Mouse (Mus musculus): ENCODE measurements at regions not wholly inside any gene's neighbourhood (a gene's known extent, or its start where the extent isn't known, plus 50 kb on each side); places are given as distances from the start of the nearest gene placed in this dataset.
"Not testable (repeated sequence)": the region's sequence is repeated elsewhere in the genome, so short reads cannot be mapped to it uniquely, and the experiment has no call there.

DNA sequence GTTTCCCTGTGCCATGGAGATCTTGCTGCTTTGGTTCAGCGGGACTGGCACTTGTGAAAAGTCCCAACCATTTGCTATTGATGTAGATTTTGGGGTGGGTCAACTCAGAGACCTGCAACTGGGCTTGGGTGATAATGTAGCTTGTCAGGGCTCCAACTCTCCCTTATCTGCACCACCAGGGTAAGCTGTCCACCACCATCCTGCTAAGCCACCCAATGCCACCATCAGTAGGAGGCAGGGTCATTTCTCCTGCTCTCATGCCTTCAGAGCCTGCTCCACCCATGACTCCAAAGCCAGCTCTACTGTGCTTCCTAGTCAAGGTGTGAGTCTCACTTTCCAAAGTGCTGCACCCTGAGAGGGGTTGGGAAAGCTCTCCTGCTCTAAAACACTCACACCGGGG is 776.2 kb downstream of the Diaph2 start:
- Histone ChIP-seq H3K27me3 (ENCODE audit: insufficient read depth, low read length) (no peaks in the 10 kb centered on the region), H3K36me3 (ENCODE audit: insufficient read depth, low read length) (no peaks in the 10 kb centered on the region), H3K4me2 (ENCODE audit: low read length) (no peak overlapping the region), H3K27ac (no peak overlapping the region), H3K4me1 (replicated peaks; ENCODE audit: insufficient read depth, low read length) (no peaks in the 10 kb centered on the region), H3K9ac (ENCODE audit: low read depth, low read length) (no peak overlapping the region), H3K4me3 (replicated peaks; ENCODE audit: low read depth, low read length) (no peak overlapping the region), H3K9me3 (replicated peaks; ENCODE audit: low read length) (no peaks in the 10 kb centered on the region)
- no peak for DNase-seq (ENCODE audit: low spot score)
- no peak for TF ChIP-seq CTCF (IDR thresholded peaks at IDR 0.05; ENCODE audit: low read depth)
- 88% methylated on average over 2 of the region's 2 CpGs for whole genome bisulfite sequencing
- no peak for ATAC-seq (replicated peaks; ENCODE audit: low FRiP score, low read depth)

DNA sequence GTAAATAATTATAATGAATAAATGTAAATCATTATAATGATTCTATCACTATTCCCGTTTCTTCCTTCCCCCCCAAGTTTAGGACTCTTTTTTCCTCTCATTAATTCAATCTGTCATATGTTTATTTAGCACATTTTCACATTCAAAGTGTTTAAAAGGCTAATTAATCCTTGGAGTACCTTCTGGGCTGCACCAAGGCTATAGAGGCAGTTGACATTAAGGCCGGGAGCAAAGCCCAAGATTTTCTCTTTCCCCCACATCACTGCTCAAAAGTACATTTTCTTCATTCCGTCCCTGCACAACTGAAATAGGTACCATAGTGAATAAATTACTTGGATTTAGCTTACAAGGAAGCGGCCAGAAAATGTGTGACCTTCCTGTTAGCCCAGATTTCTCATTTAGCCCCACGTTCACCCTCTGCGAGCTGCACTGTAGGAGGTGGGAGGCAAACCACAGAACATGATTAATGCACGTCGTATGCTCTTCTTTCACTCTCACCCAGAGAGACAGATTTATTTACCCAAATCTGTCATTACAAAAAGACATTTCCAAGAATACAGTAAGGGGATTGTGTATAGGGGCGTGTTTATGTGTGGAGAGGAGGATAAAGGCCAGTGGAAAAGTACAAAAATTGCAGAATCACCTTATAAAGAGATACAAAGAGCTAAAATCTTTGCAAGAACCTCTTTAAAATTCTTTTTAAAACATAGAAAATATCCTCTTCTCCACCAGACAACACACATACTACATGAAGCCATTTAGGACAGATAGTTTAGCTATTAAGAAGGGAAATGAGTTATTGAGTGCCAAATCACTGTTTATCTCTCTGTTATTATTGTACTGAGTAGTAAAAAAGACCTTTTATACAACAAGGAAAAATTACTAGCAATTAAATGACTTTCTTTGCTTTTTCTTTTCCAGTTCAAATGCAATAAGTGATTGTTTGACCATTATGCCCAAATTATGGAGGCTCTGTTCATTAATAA is 783.9 kb downstream of the Diaph2 start:
- H3K27ac ChIP-seq, result no peak overlapping the region
- 42% methylated on average over 9 of the region's 9 CpGs for WGBS
- peak; percentile 35 for DNase-seq (ENCODE audit: low spot score)
- no peak overlapping the region for H3K4me2 ChIP-seq (ENCODE audit: low read length)
- H3K9me3 ChIP-seq (replicated peaks; ENCODE audit: low read length), result no peaks in the 10 kb centered on the region
- ATAC-seq (replicated peaks; ENCODE audit: low FRiP score, low read depth), result no peak
- no peaks in the 10 kb centered on the region for H3K36me3 ChIP-seq (ENCODE audit: insufficient read depth, low read length)
- H3K4me3 ChIP-seq (replicated peaks; ENCODE audit: low read depth, low read length), result no peak overlapping the region
- no peak for TF ChIP-seq CTCF (IDR thresholded peaks at IDR 0.05; ENCODE audit: low read depth)
- no peaks in the 10 kb centered on the region for H3K4me1 ChIP-seq (replicated peaks; ENCODE audit: insufficient read depth, low read length)
- no peaks in the 10 kb centered on the region for H3K27me3 ChIP-seq (ENCODE audit: insufficient read depth, low read length)
- H3K9ac ChIP-seq (ENCODE audit: low read depth, low read length), result no peak overlapping the region

DNA sequence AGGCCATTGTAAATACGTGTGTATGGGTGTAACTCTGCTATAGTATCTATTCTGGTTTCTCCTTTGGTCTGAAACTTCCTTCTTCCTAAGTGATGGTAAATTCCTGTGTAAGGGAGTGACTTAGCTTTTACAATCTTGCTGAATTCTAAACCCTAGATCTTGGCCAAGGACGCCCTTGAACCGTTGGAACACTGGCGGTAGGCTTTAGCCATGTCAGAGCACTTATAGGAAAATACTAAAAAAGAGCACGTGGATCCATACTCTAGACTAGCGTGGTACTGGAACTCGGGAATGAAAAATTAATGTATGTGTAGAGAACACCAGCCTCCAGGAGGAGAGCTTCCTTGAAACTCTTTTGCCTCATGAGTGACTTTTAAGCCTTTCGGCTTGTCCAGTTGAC is 789.2 kb downstream of the Diaph2 start:
- not testable (repeated sequence) for H3K27me3 ChIP-seq (ENCODE audit: insufficient read depth, low read length); H3K4me3 ChIP-seq (replicated peaks; ENCODE audit: low read depth, low read length); DNase-seq (ENCODE audit: low spot score); H3K27ac ChIP-seq; H3K9ac ChIP-seq (ENCODE audit: low read depth, low read length); H3K36me3 ChIP-seq (ENCODE audit: insufficient read depth, low read length); H3K4me2 ChIP-seq (ENCODE audit: low read length); H3K9me3 ChIP-seq (replicated peaks; ENCODE audit: low read length); H3K4me1 ChIP-seq (replicated peaks; ENCODE audit: insufficient read depth, low read length); ATAC-seq (replicated peaks; ENCODE audit: low FRiP score, low read depth)
- WGBS, result 92% methylated on average over 7 of the region's 8 CpGs

DNA sequence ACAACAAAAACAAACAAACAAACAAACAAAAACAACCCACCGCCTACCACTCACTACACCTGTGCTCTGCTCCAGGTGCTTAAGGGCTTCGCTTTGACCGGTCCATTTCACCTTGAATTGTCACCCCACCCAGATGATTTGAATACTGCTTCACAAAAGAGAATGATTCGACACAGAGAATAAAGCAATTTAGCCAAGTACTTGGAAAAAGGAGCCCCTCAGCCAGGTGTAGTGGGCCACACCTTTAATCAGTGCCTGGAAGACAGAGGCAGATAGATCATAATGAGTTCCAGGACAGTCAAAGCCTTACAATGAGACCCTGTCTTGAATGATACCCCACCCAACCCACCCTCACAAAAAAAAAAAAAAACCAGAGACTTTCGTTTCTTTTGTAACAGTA is 798.5 kb downstream of the Diaph2 start:
- WGBS, result 83% methylated on average over 5 of the region's 5 CpGs
- no peak overlapping the region for H3K27ac ChIP-seq
- no peak overlapping the region for H3K4me2 ChIP-seq (ENCODE audit: low read length)
- TF ChIP-seq CTCF (IDR thresholded peaks at IDR 0.05; ENCODE audit: low read depth), result no peak
- ATAC-seq (replicated peaks; ENCODE audit: low FRiP score, low read depth), result no peak
- no peaks in the 10 kb centered on the region for H3K36me3 ChIP-seq (ENCODE audit: insufficient read depth, low read length)
- no peaks in the 10 kb centered on the region for H3K4me1 ChIP-seq (replicated peaks; ENCODE audit: insufficient read depth, low read length)
- H3K4me3 ChIP-seq (replicated peaks; ENCODE audit: low read depth, low read length), result no peak overlapping the region
- no peak for DNase-seq (ENCODE audit: low spot score)
- H3K9me3 ChIP-seq (replicated peaks; ENCODE audit: low read length), result no peaks in the 10 kb centered on the region
- H3K9ac ChIP-seq (ENCODE audit: low read depth, low read length), result no peak overlapping the region
- no peaks in the 10 kb centered on the region for H3K27me3 ChIP-seq (ENCODE audit: insufficient read depth, low read length)

DNA sequence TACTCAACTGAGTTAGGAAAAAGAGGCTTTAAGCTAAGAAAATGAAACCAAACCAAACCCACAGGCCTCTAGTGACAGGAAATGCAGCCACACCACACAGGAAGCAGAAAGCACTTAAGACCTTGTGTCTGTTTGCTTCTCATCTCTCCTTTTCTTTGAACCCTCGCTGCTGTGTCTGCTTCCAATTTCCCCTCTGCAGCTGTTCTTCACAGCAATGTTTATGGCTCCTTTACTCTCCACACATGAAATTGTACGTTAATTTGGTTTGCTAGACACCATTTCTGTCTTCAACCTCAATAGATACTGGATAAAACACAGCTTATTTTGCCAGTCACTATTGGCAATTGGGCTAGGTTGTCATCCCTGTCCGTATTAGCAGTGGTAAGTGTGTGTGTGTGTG is 799.7 kb downstream of the Diaph2 start:
- WGBS, result 56% methylated on average over 3 of the region's 3 CpGs
- no peak for TF ChIP-seq CTCF (IDR thresholded peaks at IDR 0.05; ENCODE audit: low read depth)

DNA sequence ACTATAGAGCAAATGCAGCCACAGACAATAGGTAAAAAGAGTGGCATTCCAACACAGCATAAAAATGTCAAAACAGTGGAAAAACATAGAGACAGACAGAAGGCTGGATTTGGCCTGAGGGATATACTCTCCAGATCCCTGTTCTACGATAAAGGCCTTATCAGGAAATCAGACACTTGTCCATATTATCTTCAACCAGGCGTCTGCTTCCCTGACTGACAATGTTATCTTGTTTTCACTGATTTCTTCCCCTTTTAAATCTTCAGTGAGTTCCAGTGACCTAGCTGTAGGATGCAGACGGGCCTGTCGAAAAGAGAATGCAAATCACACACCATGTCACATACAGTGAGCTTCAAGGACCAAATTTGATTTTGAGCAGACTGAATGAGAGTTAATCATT is 800.4 kb downstream of the Diaph2 start:
- Histone ChIP-seq H3K4me2 (ENCODE audit: low read length) (no peak overlapping the region), H3K9me3 (replicated peaks; ENCODE audit: low read length) (no peaks in the 10 kb centered on the region), H3K9ac (ENCODE audit: low read depth, low read length) (no peak overlapping the region), H3K4me1 (replicated peaks; ENCODE audit: insufficient read depth, low read length) (no peaks in the 10 kb centered on the region), H3K36me3 (ENCODE audit: insufficient read depth, low read length) (no peaks in the 10 kb centered on the region), H3K27me3 (ENCODE audit: insufficient read depth, low read length) (no peaks in the 10 kb centered on the region), H3K4me3 (replicated peaks; ENCODE audit: low read depth, low read length) (no peak overlapping the region), H3K27ac (no peak overlapping the region)
- DNase-seq (ENCODE audit: low spot score), result no peak
- WGBS, result 69% methylated on average over 4 of the region's 4 CpGs
- TF ChIP-seq CTCF (IDR thresholded peaks at IDR 0.05; ENCODE audit: low read depth), result no peak
- no peak for ATAC-seq (replicated peaks; ENCODE audit: low FRiP score, low read depth)

More for the DNA sequence above, 799.7 kb downstream of the Diaph2 start:
- no peak overlapping the region for H3K4me3 ChIP-seq (replicated peaks; ENCODE audit: low read depth, low read length)
- no peaks in the 10 kb centered on the region for H3K36me3 ChIP-seq (ENCODE audit: insufficient read depth, low read length)
- no peaks in the 10 kb centered on the region for H3K27me3 ChIP-seq (ENCODE audit: insufficient read depth, low read length)
- no peak overlapping the region for H3K4me2 ChIP-seq (ENCODE audit: low read length)
- ATAC-seq (replicated peaks; ENCODE audit: low FRiP score, low read depth) (no peak), DNase-seq (ENCODE audit: low spot score) (no peak)
- no peaks in the 10 kb centered on the region for H3K9me3 ChIP-seq (replicated peaks; ENCODE audit: low read length)
- no peaks in the 10 kb centered on the region for H3K4me1 ChIP-seq (replicated peaks; ENCODE audit: insufficient read depth, low read length)
- no peak overlapping the region for H3K27ac ChIP-seq
- no peak overlapping the region for H3K9ac ChIP-seq (ENCODE audit: low read depth, low read length)
